Mouse (Mus musculus) stomach, embryonic 15.5 days (tissue): ENCODE results near the gene Dgke. TPM values are rescaled to one million over a fixed set of nuclear protein-coding genes. Genes with fewer than 3 reads are reported as not detected.
"Not testable (repeated sequence)": the region's sequence is repeated elsewhere in the genome, so short reads cannot be mapped to it uniquely, and the experiment has no call there.

Source experiments
- ATAC-seq: fragments of 200-750 bp; cut with Nextera tagmentation; 2 replicates; pipeline ENCODE4 v1.8.0; 2017; ENCODE audit warnings: low read depth, moderate number of reproducible peaks, moderate TSS enrichment; ENCODE audit not compliant: insufficient read depth, low FRiP score
- H3K27ac ChIP-seq: fragments of 300-500 bp; sonication (generic); 2 replicates; pipeline ENCODE4 v1.5.1; 2015; ENCODE audit warnings: mild to moderate bottlenecking, inconsistent platforms
- H3K27me3 ChIP-seq: fragments of 300-500 bp; sonication (generic); replicated peaks from 2 replicates; pipeline ENCODE4 v1.6.1; 2015; ENCODE audit warnings: inconsistent platforms
- H3K36me3 ChIP-seq: fragments of 300-500 bp; sonication (generic); 2 replicates; pipeline ENCODE4 v1.6.1; 2015; ENCODE audit warnings: inconsistent platforms
- H3K4me1 ChIP-seq: fragments of 300-500 bp; sonication (generic); 2 replicates; pipeline ENCODE4 v1.6.1; 2015; ENCODE audit warnings: inconsistent platforms
- H3K4me2 ChIP-seq: fragments of 300-500 bp; sonication (generic); 2 replicates; pipeline ENCODE4 v1.6.1; 2015; ENCODE audit warnings: mild to moderate bottlenecking, inconsistent platforms
- H3K4me3 ChIP-seq: fragments of 300-500 bp; sonication (generic); replicated peaks from 2 replicates; pipeline ENCODE4 v1.5.1; 2015; ENCODE audit warnings: inconsistent platforms
- H3K9ac ChIP-seq: fragments of 300-500 bp; sonication (generic); 2 replicates; pipeline ENCODE4 v1.6.1; 2015; ENCODE audit warnings: inconsistent platforms
- H3K9me3 ChIP-seq: fragments of 300-500 bp; sonication (generic); 2 replicates; pipeline ENCODE4 v1.6.1; 2016; ENCODE audit warnings: inconsistent platforms
- WGBS: fragments of 180-500 bp; shearing (Covaris S2); methylation state at CpG from one replicate; pipeline ENCODE4 v1.1.7; 2015; 5-methylcytosine and 5-hydroxymethylcytosine counted together
- polyA plus RNA-seq: library from polyadenylated mRNA; unstranded; fragments of >200 nt; fragmentation: Nextera tagmentation; extraction: Ambion mirVana; gene quantifications from 2 replicates; pipeline ENCODE4 v1.2.1, GENCODE M21; 2015

The Dgke gene
- polyA plus RNA-seq, 1 experiment from 2014 or later = 4.0 TPM

GRCm38 (mm10) chr11:89090359-89090758 is 23.7 kb upstream of the Dgke start:
- not testable (repeated sequence) for H3K9ac ChIP-seq, H3K4me2 ChIP-seq, H3K36me3 ChIP-seq, H3K4me1 ChIP-seq, H3K27me3 ChIP-seq, H3K4me3 ChIP-seq, ATAC-seq, H3K9me3 ChIP-seq, H3K27ac ChIP-seq
- 89% methylated on average over 6 of the region's 7 CpGs for WGBS

GRCm38 (mm10) chr11:89088754-89089153 is 22.1 kb upstream of the Dgke start:
- ATAC-seq = no peak
- 91% methylated on average over 4 of the region's 4 CpGs for WGBS

GRCm38 (mm10) chr11:89086208-89086809 is 19.7 kb upstream of the Dgke start:
- H3K9me3 ChIP-seq = no peaks in the 10 kb centered on the region
- H3K4me1 ChIP-seq = no peaks in the 10 kb centered on the region
- no peaks in the 10 kb centered on the region for H3K36me3 ChIP-seq
- no peak overlapping the region for H3K9ac ChIP-seq
- H3K4me2 ChIP-seq = no peak overlapping the region
- WGBS = 72% methylated on average over 10 of the region's 10 CpGs
- no peak for ATAC-seq
- H3K27me3 ChIP-seq = no peaks in the 10 kb centered on the region
- no peak overlapping the region for H3K27ac ChIP-seq
- H3K4me3 ChIP-seq = no peak overlapping the region

More at GRCm38 (mm10) chr11:89088754-89089153, 22.1 kb upstream of the Dgke start:
- no peak overlapping the region for H3K4me3 ChIP-seq
- H3K36me3 ChIP-seq = no peaks in the 10 kb centered on the region
- H3K4me2 ChIP-seq = no peak overlapping the region
- H3K9me3 ChIP-seq = no peaks in the 10 kb centered on the region
- H3K27me3 ChIP-seq = no peaks in the 10 kb centered on the region
- no peak overlapping the region for H3K9ac ChIP-seq
- no peak overlapping the region for H3K27ac ChIP-seq
- no peaks in the 10 kb centered on the region for H3K4me1 ChIP-seq

- Histone ChIP-seq H3K4me3 (no peak overlapping the region), H3K9me3 (no peaks in the 10 kb centered on the region), H3K27ac (no peak overlapping the region), H3K27me3 (no peaks in the 10 kb centered on the region), H3K36me3 (no peaks in the 10 kb centered on the region), H3K4me2 (no peak overlapping the region), H3K9ac (no peak overlapping the region), H3K4me1 (no peaks in the 10 kb centered on the region)
- ATAC-seq = no peak
- 42% methylated on average over 7 of the region's 7 CpGs for WGBS
These were observed 18.0 kb upstream of the Dgke start for GRCm38 (mm10) chr11:89084601-89085000.

GRCm38 (mm10) chr11:89082691-89083090 is 16.0 kb upstream of the Dgke start:
- H3K4me1 ChIP-seq, H3K4me3 ChIP-seq: not testable (repeated sequence)

GRCm38 (mm10) chr11:89081906-89082305 is 15.3 kb upstream of the Dgke start:
- H3K4me1 ChIP-seq, H3K4me2 ChIP-seq, H3K9me3 ChIP-seq, H3K27me3 ChIP-seq, H3K27ac ChIP-seq, H3K36me3 ChIP-seq, H3K9ac ChIP-seq, H3K4me3 ChIP-seq, ATAC-seq: not testable (repeated sequence)
- 69% methylated on average over 5 of the region's 5 CpGs for WGBS

More at GRCm38 (mm10) chr11:89082691-89083090, 16.0 kb upstream of the Dgke start:
- H3K27me3 ChIP-seq, H3K4me2 ChIP-seq, H3K27ac ChIP-seq, H3K9me3 ChIP-seq, H3K9ac ChIP-seq, ATAC-seq, H3K36me3 ChIP-seq: not testable (repeated sequence)
- WGBS = 84% methylated on average over 3 of the region's 3 CpGs

GRCm38 (mm10) chr11:89078996-89079680 is 12.5 kb upstream of the Dgke start:
- WGBS = 75% methylated on average over 16 of the region's 16 CpGs

GRCm38 (mm10) chr11:89078305-89078704 is 11.7 kb upstream of the Dgke start:
- 96% methylated on average over 3 of the region's 3 CpGs for WGBS
- no peak overlapping the region for H3K9ac ChIP-seq
- no peaks in the 10 kb centered on the region for H3K36me3 ChIP-seq
- no peaks in the 10 kb centered on the region for H3K27me3 ChIP-seq
- H3K27ac ChIP-seq = no peak overlapping the region
- ATAC-seq = no peak
- H3K9me3 ChIP-seq = no peaks in the 10 kb centered on the region
- H3K4me3 ChIP-seq = no peak overlapping the region
- H3K4me1 ChIP-seq = no peaks in the 10 kb centered on the region
- no peak overlapping the region for H3K4me2 ChIP-seq

More at GRCm38 (mm10) chr11:89078996-89079680, 12.5 kb upstream of the Dgke start:
- H3K4me1 ChIP-seq = no peaks in the 10 kb centered on the region
- no peak overlapping the region for H3K27ac ChIP-seq
- no peaks in the 10 kb centered on the region for H3K9me3 ChIP-seq
- H3K4me3 ChIP-seq = no peak overlapping the region
- ATAC-seq = no peak
- no peak overlapping the region for H3K4me2 ChIP-seq
- H3K9ac ChIP-seq = no peak overlapping the region
- H3K36me3 ChIP-seq = no peaks in the 10 kb centered on the region
- H3K27me3 ChIP-seq = no peaks in the 10 kb centered on the region

- Histone ChIP-seq H3K4me2 (no peak overlapping the region), H3K9me3 (no peaks in the 10 kb centered on the region), H3K27me3 (no peaks in the 10 kb centered on the region), H3K9ac (no peak overlapping the region), H3K4me3 (no peak overlapping the region), H3K27ac (no peak overlapping the region), H3K4me1 (no peaks in the 10 kb centered on the region), H3K36me3 (no peaks in the 10 kb centered on the region)
- 76% methylated on average over 8 of the region's 8 CpGs for WGBS
- ATAC-seq = no peak
These were observed 11.0 kb upstream of the Dgke start for GRCm38 (mm10) chr11:89077601-89078000.

- Histone ChIP-seq H3K27ac (no peak overlapping the region), H3K4me2 (no peak overlapping the region), H3K4me1 (no peaks in the 10 kb centered on the region), H3K9me3 (no peaks in the 10 kb centered on the region), H3K36me3 (no peaks in the 10 kb centered on the region), H3K4me3 (no peak overlapping the region), H3K9ac (no peak overlapping the region), H3K27me3 (no peaks in the 10 kb centered on the region)
- WGBS = 64% methylated on average over 4 of the region's 4 CpGs
- no peak for ATAC-seq
These were observed 9.7 kb upstream of the Dgke start for GRCm38 (mm10) chr11:89076370-89076821.

- 72% methylated on average over 19 of the region's 19 CpGs for WGBS
These were observed 8.2 kb upstream of the Dgke start for GRCm38 (mm10) chr11:89074783-89075413.

GRCm38 (mm10) chr11:89073541-89073940 is 6.9 kb upstream of the Dgke start, which contains the start of gene Gm525:
Gene Gm525 (plus strand): TSS chr11:89073841.
- 67% methylated on average over 8 of the region's 8 CpGs for WGBS
- Histone ChIP-seq H3K4me2 (no peak within 1 kb of the TSS), H3K9ac (no peak within 1 kb of the TSS), H3K9me3 (no peaks in the 10 kb centered on the region), H3K36me3 (no peaks in the 10 kb centered on the region), H3K4me3 (no peak within 1 kb of the TSS), H3K4me1 (no peaks in the 10 kb centered on the region), H3K27ac (no peak within 1 kb of the TSS), H3K27me3 (no peaks in the 10 kb centered on the region)
- no peak for ATAC-seq

More at GRCm38 (mm10) chr11:89074783-89075413, 8.2 kb upstream of the Dgke start:
- Histone ChIP-seq H3K9me3 (no peaks in the 10 kb centered on the region), H3K36me3 (no peaks in the 10 kb centered on the region), H3K4me1 (no peaks in the 10 kb centered on the region), H3K4me3 (no peak overlapping the region), H3K4me2 (no peak overlapping the region), H3K9ac (no peak overlapping the region), H3K27me3 (no peaks in the 10 kb centered on the region), H3K27ac (no peak overlapping the region)
- no peak for ATAC-seq
